Mouse (Mus musculus): ENCODE data around the gene Uox. TPM values are rescaled to one million over a fixed set of nuclear protein-coding genes. Genes with fewer than 3 reads are reported as not detected.
A peak's percentile ranks its signal among the peaks of the same experiment; 100 is the strongest.

The Uox gene
- polyA plus RNA-seq (2012; rRNA removed): not detected in 2 replicates

GRCm38 (mm10) chr3:146570148-146570782, at the start of gene Uox:
TSS of gene Uox (plus strand) at chr3:146570426.
- DNase-seq (ENCODE audit: low read depth): no peak
- TF ChIP-seq CTCF (IDR thresholded peaks at IDR 0.05; ENCODE audit: borderline replicate concordance, extremely low read depth, insufficient read depth, insufficient read length) (no peak), POLR2A (IDR thresholded peaks at IDR 0.05; ENCODE audit: borderline replicate concordance, extremely low read depth, insufficient read depth, insufficient read length, poor library complexity, severe bottlenecking) (no peak)

- TF ChIP-seq CTCF (IDR thresholded peaks at IDR 0.05; ENCODE audit: borderline replicate concordance, extremely low read depth, insufficient read depth, insufficient read length) (no peak), POLR2A (IDR thresholded peaks at IDR 0.05; ENCODE audit: borderline replicate concordance, extremely low read depth, insufficient read depth, insufficient read length, poor library complexity, severe bottlenecking) (peak; percentile 40; the same call in 1 of the 2 replicates)
- DNase-seq (ENCODE audit: low read depth): peak; percentile 98
These were observed 49.2 kb upstream of the Uox start, which contains the start of gene Rpf1 for GRCm38 (mm10) chr3:146520798-146521651. TSS of gene Rpf1 (minus strand) at chr3:146521429.

- no peak for DNase-seq (ENCODE audit: low read depth)
- TF ChIP-seq CTCF (IDR thresholded peaks at IDR 0.05; ENCODE audit: borderline replicate concordance, extremely low read depth, insufficient read depth, insufficient read length) (no peak), POLR2A (IDR thresholded peaks at IDR 0.05; ENCODE audit: borderline replicate concordance, extremely low read depth, insufficient read depth, insufficient read length, poor library complexity, severe bottlenecking) (no peak)
These were observed 48.6 kb upstream of the Uox start for GRCm38 (mm10) chr3:146521652-146522020.

DNA sequence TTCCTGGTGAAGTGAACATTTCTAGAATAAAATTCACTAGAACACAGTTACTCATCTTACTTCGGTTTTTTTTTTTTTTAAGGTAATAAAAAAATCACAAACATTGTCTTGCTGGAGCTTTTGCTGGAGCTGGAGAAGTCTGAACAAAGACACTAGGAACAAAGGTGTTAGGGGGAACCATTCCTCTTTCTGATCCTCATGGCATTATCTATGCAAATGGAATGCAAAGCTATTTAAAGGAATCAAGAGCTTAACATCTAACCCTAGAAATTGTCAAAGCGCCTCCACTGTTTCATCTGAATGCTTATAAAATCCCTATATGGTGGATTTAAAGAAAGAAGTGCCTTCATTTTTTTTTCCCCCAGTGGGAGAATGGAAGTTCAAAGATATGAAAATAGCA, 41.9 kb upstream of the Uox start:
- peak; percentile 39 for DNase-seq (ENCODE audit: low read depth)
- TF ChIP-seq POLR2A (IDR thresholded peaks at IDR 0.05; ENCODE audit: borderline replicate concordance, extremely low read depth, insufficient read depth, insufficient read length, poor library complexity, severe bottlenecking) (no peak), CTCF (IDR thresholded peaks at IDR 0.05; ENCODE audit: borderline replicate concordance, extremely low read depth, insufficient read depth, insufficient read length) (no peak)

DNA sequence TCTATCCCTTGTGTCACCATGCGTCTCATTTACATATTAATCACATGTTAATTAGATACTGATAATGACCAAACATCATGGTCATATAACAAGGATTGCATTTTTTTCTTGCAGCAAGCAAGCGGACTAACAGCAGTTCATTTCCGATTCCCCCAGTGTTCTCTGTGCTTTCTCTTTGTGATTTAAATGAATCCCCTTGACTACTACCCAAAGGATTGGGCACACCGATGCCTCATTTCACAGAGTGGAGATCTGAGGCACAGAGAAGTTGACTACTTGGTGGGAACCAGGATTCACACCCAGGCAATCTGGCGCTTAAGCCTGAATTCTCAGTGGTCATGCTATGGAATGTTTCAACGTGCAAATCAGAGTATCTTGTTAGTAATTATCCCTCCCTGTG, 35.2 kb upstream of the Uox start:
- TF ChIP-seq CTCF (IDR thresholded peaks at IDR 0.05; ENCODE audit: borderline replicate concordance, extremely low read depth, insufficient read depth, insufficient read length): no peak
- TF ChIP-seq POLR2A (IDR thresholded peaks at IDR 0.05; ENCODE audit: borderline replicate concordance, extremely low read depth, insufficient read depth, insufficient read length, poor library complexity, severe bottlenecking): no peak
- no peak for DNase-seq (ENCODE audit: low read depth)

- TF ChIP-seq POLR2A (IDR thresholded peaks at IDR 0.05; ENCODE audit: borderline replicate concordance, extremely low read depth, insufficient read depth, insufficient read length, poor library complexity, severe bottlenecking) (no peak), CTCF (IDR thresholded peaks at IDR 0.05; ENCODE audit: borderline replicate concordance, extremely low read depth, insufficient read depth, insufficient read length) (no peak)
- no peak for DNase-seq (ENCODE audit: low read depth)
These were observed 29.5 kb upstream of the Uox start for GRCm38 (mm10) chr3:146540521-146541273.

- no peak for TF ChIP-seq CTCF (IDR thresholded peaks at IDR 0.05; ENCODE audit: borderline replicate concordance, extremely low read depth, insufficient read depth, insufficient read length)
- no peak for DNase-seq (ENCODE audit: low read depth)
These were observed 26.6 kb upstream of the Uox start for GRCm38 (mm10) chr3:146543632-146544031.

DNA sequence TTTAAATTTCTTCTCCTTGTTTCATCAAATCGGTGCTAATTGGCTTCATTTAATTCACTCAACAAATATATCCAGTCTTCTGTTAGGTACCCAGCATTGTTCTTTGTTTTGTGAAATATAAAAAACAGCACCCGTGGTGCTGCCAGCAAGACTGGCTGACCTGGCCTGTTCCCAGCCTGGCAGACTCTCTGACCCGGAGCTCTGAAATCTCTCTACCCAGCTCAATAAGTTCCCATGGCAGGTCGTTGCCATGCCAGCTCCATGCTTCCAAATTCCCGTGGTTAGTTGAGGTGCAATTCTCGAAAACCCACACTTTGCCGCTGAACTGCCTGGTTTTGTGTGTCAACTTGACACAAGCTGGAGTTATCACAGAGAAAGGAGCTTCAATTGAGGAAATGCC, 15.4 kb upstream of the Uox start:
- no peak for TF ChIP-seq CTCF (IDR thresholded peaks at IDR 0.05; ENCODE audit: borderline replicate concordance, extremely low read depth, insufficient read depth, insufficient read length)
- no peak for TF ChIP-seq POLR2A (IDR thresholded peaks at IDR 0.05; ENCODE audit: borderline replicate concordance, extremely low read depth, insufficient read depth, insufficient read length, poor library complexity, severe bottlenecking)
- DNase-seq (ENCODE audit: low read depth): no peak

- no peak for TF ChIP-seq POLR2A (IDR thresholded peaks at IDR 0.05; ENCODE audit: borderline replicate concordance, extremely low read depth, insufficient read depth, insufficient read length, poor library complexity, severe bottlenecking)
- no peak for TF ChIP-seq CTCF (IDR thresholded peaks at IDR 0.05; ENCODE audit: borderline replicate concordance, extremely low read depth, insufficient read depth, insufficient read length)
These were observed 13.7 kb upstream of the Uox start for GRCm38 (mm10) chr3:146556567-146556966.

DNA sequence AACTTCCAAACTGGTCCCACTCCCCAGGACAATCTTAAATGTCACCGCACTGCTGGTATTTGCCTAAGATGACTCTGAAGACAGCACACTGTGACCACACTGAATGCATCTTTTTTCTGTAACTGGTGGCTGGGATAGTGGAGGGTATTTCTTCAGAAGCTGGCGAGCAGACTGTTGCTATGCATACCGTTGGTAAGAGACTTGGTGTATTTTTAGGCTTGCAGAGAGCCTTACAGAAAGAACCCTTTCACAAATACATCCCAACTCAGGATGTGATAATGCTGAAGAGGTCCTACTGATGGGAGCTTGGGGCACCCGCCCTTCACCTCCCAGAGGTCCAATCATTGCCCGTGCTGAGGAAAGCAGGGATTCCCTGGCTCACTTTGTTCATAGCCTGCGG, 12.7 kb upstream of the Uox start:
- TF ChIP-seq CTCF (IDR thresholded peaks at IDR 0.05; ENCODE audit: borderline replicate concordance, extremely low read depth, insufficient read depth, insufficient read length) (no peak), POLR2A (IDR thresholded peaks at IDR 0.05; ENCODE audit: borderline replicate concordance, extremely low read depth, insufficient read depth, insufficient read length, poor library complexity, severe bottlenecking) (no peak)
- DNase-seq (ENCODE audit: low read depth): no peak

More at GRCm38 (mm10) chr3:146556567-146556966, 13.7 kb upstream of the Uox start:
- no peak for DNase-seq (ENCODE audit: low read depth)

DNA sequence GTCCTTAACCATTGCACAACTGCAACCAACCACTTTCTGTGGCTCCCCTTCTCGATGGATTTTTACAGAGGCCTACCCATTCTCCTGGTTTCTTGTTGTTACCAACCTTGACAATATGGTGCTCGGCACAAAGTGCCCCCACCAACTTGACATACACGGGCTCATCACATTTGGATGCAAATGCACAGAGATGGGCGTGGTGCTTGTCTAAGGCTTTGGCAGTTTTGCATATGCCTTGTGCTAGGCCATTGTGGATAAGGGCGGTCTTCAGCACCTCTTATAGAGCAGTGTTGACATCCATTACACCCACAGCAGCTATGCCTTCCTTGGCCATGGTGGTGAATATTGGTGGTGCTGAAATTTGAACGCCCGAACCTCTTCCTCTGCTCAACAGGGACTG, 7.3 kb upstream of the Uox start:
- no peak for TF ChIP-seq POLR2A (IDR thresholded peaks at IDR 0.05; ENCODE audit: borderline replicate concordance, extremely low read depth, insufficient read depth, insufficient read length, poor library complexity, severe bottlenecking)
- no peak for TF ChIP-seq CTCF (IDR thresholded peaks at IDR 0.05; ENCODE audit: borderline replicate concordance, extremely low read depth, insufficient read depth, insufficient read length)
- DNase-seq (ENCODE audit: low read depth): no peak

Measured in brain, embryonic 14.5 days (tissue).